8 mouse cellular contexts compared by ENCODE assay signal in the genomic region with DNA sequence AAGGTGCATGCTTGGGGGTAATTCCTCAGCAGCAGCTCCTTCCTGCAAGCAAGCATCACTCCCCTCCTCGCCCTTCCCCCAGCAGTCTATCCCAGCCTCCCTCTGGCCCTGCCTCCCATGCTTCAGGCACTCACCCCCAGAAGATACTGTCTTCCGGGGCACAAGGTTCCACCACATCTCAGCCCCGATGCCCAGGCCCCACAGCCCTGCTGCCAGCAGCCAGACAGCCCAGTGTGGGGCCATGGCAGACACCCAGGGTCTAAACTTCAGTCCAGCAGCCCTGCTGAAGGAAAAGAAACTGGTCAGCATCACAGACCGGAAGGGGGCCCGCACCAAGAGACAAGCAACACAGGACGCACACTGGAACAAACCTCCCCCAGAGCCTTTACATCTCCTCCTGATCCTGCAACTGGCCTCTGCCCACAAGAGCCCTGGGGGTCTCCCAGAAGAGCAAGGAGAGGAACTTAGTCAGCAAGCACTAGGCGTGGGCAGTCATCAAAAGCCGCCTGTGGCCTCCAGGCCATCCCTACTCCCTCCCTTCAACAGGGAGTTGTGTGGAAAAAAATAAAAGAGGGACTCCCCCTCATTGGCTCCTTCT. TPM values are rescaled to one million over a fixed set of nuclear protein-coding genes. Genes with fewer than 3 reads are reported as not detected.
DNase-seq lines count a peak whose midpoint lies in the region; ATAC-seq lines count a peak whose summit lies in the region.

No protein-coding gene starts in this region.

- peak overlapping the region; percentile 97 for H3K27ac ChIP-seq in heart, embryonic 13.5 days (replicated peaks)
- H3K27ac ChIP-seq in limb, embryonic 15.5 days: peak overlapping the region; percentile 99
- H3K27ac ChIP-seq in stomach, embryonic 14.5 days (ENCODE audit: low read length): peak overlapping the region; percentile 99

- WGBS in heart, embryonic 13.5 days: 7% methylated on average over 8 of the region's 8 CpGs
- under 1% methylated on average over 8 of the region's 8 CpGs for WGBS in limb, embryonic 15.5 days
- 4% methylated on average over 8 of the region's 8 CpGs for WGBS in stomach, embryonic 14.5 days

- peak overlapping the region; percentile 89 for H3K4me2 ChIP-seq in heart, embryonic 13.5 days
- peak overlapping the region; percentile 82 for H3K4me2 ChIP-seq in limb, embryonic 15.5 days
- H3K4me2 ChIP-seq in stomach, embryonic 14.5 days (replicated peaks; ENCODE audit: low read depth, low read length): peak overlapping the region; percentile 82

- H3K36me3 ChIP-seq in megakaryocyte, embryonic 14.5 days (replicated peaks; ENCODE audit: low read length): peaks cover 22% of the 10 kb centered on the region
- peaks cover 47% of the 10 kb centered on the region for H3K36me3 ChIP-seq in heart, embryonic 13.5 days
- H3K36me3 ChIP-seq in limb, embryonic 15.5 days: peaks cover 46% of the 10 kb centered on the region
- H3K36me3 ChIP-seq in stomach, embryonic 14.5 days (ENCODE audit: control insufficient read depth, insufficient read depth, low read length): peaks cover 47% of the 10 kb centered on the region

- H3K4me1 ChIP-seq in megakaryocyte, embryonic 14.5 days: peaks cover 68% of the 10 kb centered on the region
- peaks cover 44% of the 10 kb centered on the region for H3K4me1 ChIP-seq in heart, embryonic 13.5 days
- peaks cover 49% of the 10 kb centered on the region for H3K4me1 ChIP-seq in limb, embryonic 15.5 days
- H3K4me1 ChIP-seq in stomach, embryonic 14.5 days (ENCODE audit: control insufficient read depth, insufficient read depth, low read length): peaks cover 31% of the 10 kb centered on the region

- peak overlapping the region; percentile 94 for H3K4me3 ChIP-seq in megakaryocyte, embryonic 14.5 days (replicated peaks)
- peak overlapping the region; percentile 78 for H3K4me3 ChIP-seq in heart, embryonic 13.5 days
- H3K4me3 ChIP-seq in limb, embryonic 15.5 days: peak overlapping the region; percentile 94
- peak overlapping the region; percentile 91 for H3K4me3 ChIP-seq in stomach, embryonic 14.5 days (ENCODE audit: low read depth, low read length)

- peaks cover 95% of the 10 kb centered on the region for H3K27me3 ChIP-seq in megakaryocyte, embryonic 14.5 days (replicated peaks)
- no peaks in the 10 kb centered on the region; the same call in 1 of the 2 replicates for H3K27me3 ChIP-seq in heart, embryonic 13.5 days (replicated peaks)
- H3K27me3 ChIP-seq in limb, embryonic 15.5 days: no peaks in the 10 kb centered on the region
- H3K27me3 ChIP-seq in stomach, embryonic 14.5 days (ENCODE audit: control insufficient read depth, insufficient read depth, low read length): no peaks in the 10 kb centered on the region

- no peaks in the 10 kb centered on the region for H3K9me3 ChIP-seq in megakaryocyte, embryonic 14.5 days
- H3K9me3 ChIP-seq in heart, embryonic 13.5 days: no peaks in the 10 kb centered on the region
- H3K9me3 ChIP-seq in limb, embryonic 15.5 days: no peaks in the 10 kb centered on the region
- no peaks in the 10 kb centered on the region for H3K9me3 ChIP-seq in stomach, embryonic 14.5 days (ENCODE audit: control insufficient read depth, low read depth, low read length)

- peak; percentile 82 to 89 for DNase-seq in cerebellum, postnatal 10 days
- DNase-seq in adrenal gland, postnatal 25 days: no peak

- peak overlapping the region; percentile 97 for H3K9ac ChIP-seq in heart, embryonic 13.5 days
- peak overlapping the region; percentile 87 for H3K9ac ChIP-seq in limb, embryonic 15.5 days
- H3K9ac ChIP-seq in stomach, embryonic 14.5 days (replicated peaks; ENCODE audit: low read depth, low read length): peak overlapping the region; percentile 96

- ATAC-seq in megakaryocyte, adult 5-6 weeks (ENCODE audit: poor library complexity, severe bottlenecking): no peak
- ATAC-seq in heart, embryonic 13.5 days (ENCODE audit: extremely low read depth, insufficient number of reproducible peaks, low FRiP score, low TSS enrichment): no peak
- ATAC-seq in limb, embryonic 15.5 days (ENCODE audit: insufficient number of reproducible peaks, low FRiP score, low TSS enrichment, low read depth): no peak
- ATAC-seq in stomach, embryonic 14.5 days (ENCODE audit: insufficient number of reproducible peaks, insufficient read depth, low FRiP score, low read depth): no peak
- ATAC-seq in megakaryocyte progenitor cell, adult 5-6 weeks (replicated peaks; ENCODE audit: poor library complexity): no peak

RNA-seq across cellular contexts. Expression of gene Sema4c, which starts 2.3 kb away (rescaled TPM):
- 1.3 TPM in 1 of 2 replicates, not detected in the other for polyA plus RNA-seq in megakaryocyte, embryonic 14.5 days (2012; ENCODE audit: insufficient read depth, low replicate concordance)
- total RNA-seq in megakaryocyte, adult 5-6 weeks (2015): 1.5 and 2.1 TPM in 2 replicates
- 1.8 and 3.6 TPM in 2 replicates for total RNA-seq in megakaryocyte, adult 5-6 weeks (2017)
- polyA plus RNA-seq in heart, embryonic 13.5 days (2015; fragmentation: Nextera tagmentation; extraction: Ambion mirVana): 10.0 and 10.2 TPM in 2 replicates
- 15.4 and 18.1 TPM in 2 replicates for polyA plus RNA-seq in limb, embryonic 15.5 days (2015; fragmentation: Nextera tagmentation; extraction: Ambion mirVana)
- polyA plus RNA-seq in stomach, embryonic 14.5 days (2014; fragmentation: Nextera tagmentation; extraction: Ambion mirVana): 4.2 and 4.3 TPM in 2 replicates
- 0.42 and 0.66 TPM in 2 replicates for total RNA-seq in megakaryocyte progenitor cell, adult 5-6 weeks (2015)
- 0.64 and 1.00 TPM in 2 replicates for total RNA-seq in megakaryocyte progenitor cell, adult 5-6 weeks (2017)
- 19.7 and 24.2 TPM in 2 replicates for total RNA-seq in adrenal gland, postnatal 25 days (2021)

RNA-seq across cellular contexts. Expression of gene Ankrd39, which starts 8.7 kb away (rescaled TPM):
- 7.9 and 10.2 TPM in 2 replicates for polyA plus RNA-seq in megakaryocyte, embryonic 14.5 days (2012; ENCODE audit: insufficient read depth, low replicate concordance)
- 3.6 and 4.9 TPM in 2 replicates for total RNA-seq in megakaryocyte, adult 5-6 weeks (2015)
- total RNA-seq in megakaryocyte, adult 5-6 weeks (2017): 2.2 and 2.9 TPM in 2 replicates
- 23.6 and 27.2 TPM in 2 replicates for polyA plus RNA-seq in heart, embryonic 13.5 days (2015; fragmentation: Nextera tagmentation; extraction: Ambion mirVana)
- polyA plus RNA-seq in limb, embryonic 15.5 days (2015; fragmentation: Nextera tagmentation; extraction: Ambion mirVana): 21.7 and 24.0 TPM in 2 replicates
- 26.2 and 30.4 TPM in 2 replicates for polyA plus RNA-seq in stomach, embryonic 14.5 days (2014; fragmentation: Nextera tagmentation; extraction: Ambion mirVana)
- total RNA-seq in megakaryocyte progenitor cell, adult 5-6 weeks (2015): 4.6 and 4.9 TPM in 2 replicates
- 5.4 and 7.3 TPM in 2 replicates for total RNA-seq in megakaryocyte progenitor cell, adult 5-6 weeks (2017)
- total RNA-seq in adrenal gland, postnatal 25 days (2021): 16.5 and 19.7 TPM in 2 replicates

RNA-seq across cellular contexts. Expression of gene Gm42417, which starts 16.7 kb away (rescaled TPM):
- polyA plus RNA-seq in megakaryocyte, embryonic 14.5 days (2012; ENCODE audit: insufficient read depth, low replicate concordance): not detected in 2 replicates
- total RNA-seq in megakaryocyte, adult 5-6 weeks (2015): not detected in 2 replicates
- not detected in 2 replicates for total RNA-seq in megakaryocyte, adult 5-6 weeks (2017)
- polyA plus RNA-seq in heart, embryonic 13.5 days (2015; fragmentation: Nextera tagmentation; extraction: Ambion mirVana): not detected in 2 replicates
- polyA plus RNA-seq in limb, embryonic 15.5 days (2015; fragmentation: Nextera tagmentation; extraction: Ambion mirVana): 0.31 and 0.38 TPM in 2 replicates
- polyA plus RNA-seq in stomach, embryonic 14.5 days (2014; fragmentation: Nextera tagmentation; extraction: Ambion mirVana): 0.39 TPM in 1 of 2 replicates, not detected in the other
- 0.62 and 0.83 TPM in 2 replicates for total RNA-seq in megakaryocyte progenitor cell, adult 5-6 weeks (2015)
- 3.1 TPM in 1 of 2 replicates, not detected in the other for total RNA-seq in megakaryocyte progenitor cell, adult 5-6 weeks (2017)
- not detected in 2 replicates for total RNA-seq in adrenal gland, postnatal 25 days (2021)

RNA-seq across cellular contexts. Expression of gene Ankrd23, which starts 19.2 kb away (rescaled TPM):
- polyA plus RNA-seq in megakaryocyte, embryonic 14.5 days (2012; ENCODE audit: insufficient read depth, low replicate concordance): 2.7 and 5.6 TPM in 2 replicates
- 2.3 and 2.4 TPM in 2 replicates for total RNA-seq in megakaryocyte, adult 5-6 weeks (2015)
- 2.2 and 9.8 TPM in 2 replicates for total RNA-seq in megakaryocyte, adult 5-6 weeks (2017)
- polyA plus RNA-seq in heart, embryonic 13.5 days (2015; fragmentation: Nextera tagmentation; extraction: Ambion mirVana): 17.7 and 20.1 TPM in 2 replicates
- polyA plus RNA-seq in limb, embryonic 15.5 days (2015; fragmentation: Nextera tagmentation; extraction: Ambion mirVana): 19.5 and 20.6 TPM in 2 replicates
- 16.8 and 19.4 TPM in 2 replicates for polyA plus RNA-seq in stomach, embryonic 14.5 days (2014; fragmentation: Nextera tagmentation; extraction: Ambion mirVana)
- 1.3 and 2.5 TPM in 2 replicates for total RNA-seq in megakaryocyte progenitor cell, adult 5-6 weeks (2015)
- 4.8 and 7.4 TPM in 2 replicates for total RNA-seq in megakaryocyte progenitor cell, adult 5-6 weeks (2017)
- total RNA-seq in adrenal gland, postnatal 25 days (2021): 14.5 and 15.4 TPM in 2 replicates

RNA-seq across cellular contexts. Expression of gene Cnnm3, which starts 44.2 kb away (rescaled TPM):
- polyA plus RNA-seq in megakaryocyte, embryonic 14.5 days (2012; ENCODE audit: insufficient read depth, low replicate concordance): 9.6 and 10.5 TPM in 2 replicates
- 14.4 and 15.1 TPM in 2 replicates for total RNA-seq in megakaryocyte, adult 5-6 weeks (2015)
- total RNA-seq in megakaryocyte, adult 5-6 weeks (2017): 6.8 and 11.1 TPM in 2 replicates
- 2.0 and 2.4 TPM in 2 replicates for polyA plus RNA-seq in heart, embryonic 13.5 days (2015; fragmentation: Nextera tagmentation; extraction: Ambion mirVana)
- 2.6 and 3.2 TPM in 2 replicates for polyA plus RNA-seq in limb, embryonic 15.5 days (2015; fragmentation: Nextera tagmentation; extraction: Ambion mirVana)
- 6.2 and 8.4 TPM in 2 replicates for polyA plus RNA-seq in stomach, embryonic 14.5 days (2014; fragmentation: Nextera tagmentation; extraction: Ambion mirVana)
- 13.0 and 15.2 TPM in 2 replicates for total RNA-seq in megakaryocyte progenitor cell, adult 5-6 weeks (2015)
- 8.0 and 13.0 TPM in 2 replicates for total RNA-seq in megakaryocyte progenitor cell, adult 5-6 weeks (2017)
- total RNA-seq in adrenal gland, postnatal 25 days (2021): 36.7 and 53.2 TPM in 2 replicates
